Comparison of ENCODE assay signal across 7 mouse cellular contexts in the genomic region with DNA sequence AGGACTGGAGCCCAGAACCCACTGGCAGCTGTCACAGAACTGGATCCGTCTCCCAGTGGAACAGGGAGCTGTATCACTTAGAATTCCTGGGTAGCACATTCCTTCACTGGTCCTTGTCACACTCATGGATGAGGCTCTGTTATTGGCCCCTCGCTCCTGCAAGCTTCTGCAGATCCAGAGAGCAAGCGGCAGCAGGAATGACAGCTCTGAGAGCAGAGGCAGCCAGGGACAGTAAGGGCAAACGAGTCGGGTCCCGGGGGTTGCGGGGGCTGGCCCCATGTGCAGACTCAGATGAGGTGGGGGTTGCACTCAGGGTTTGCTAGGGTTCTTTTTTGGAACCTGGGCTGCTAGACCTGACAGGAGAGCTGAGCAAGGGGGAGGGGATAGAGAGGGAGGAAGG.
DNase-seq lines count a peak whose midpoint lies in the region; ATAC-seq and TF ChIP-seq lines count a peak whose summit lies in the region.

No protein-coding gene starts in this region.

- H3K9me3 ChIP-seq in lung, embryonic 14.5 days (ENCODE audit: low read depth, low read length), result no peaks in the 10 kb centered on the region
- H3K9me3 ChIP-seq in forebrain, embryonic 10.5 days, result no peaks in the 10 kb centered on the region
- no peaks in the 10 kb centered on the region for H3K9me3 ChIP-seq in hindbrain, postnatal 0 days (ENCODE audit: low read length)
- H3K9me3 ChIP-seq in neural tube, embryonic 15.5 days (replicated peaks), result no peaks in the 10 kb centered on the region

- 21% methylated on average over 7 of the region's 7 CpGs for WGBS in lung, embryonic 14.5 days
- WGBS in forebrain, embryonic 10.5 days, result 14% methylated on average over 7 of the region's 7 CpGs
- WGBS in hindbrain, postnatal 0 days, result 30% methylated on average over 7 of the region's 7 CpGs
- 16% methylated on average over 7 of the region's 7 CpGs for WGBS in neural tube, embryonic 15.5 days

- peak; percentile 18; the same call in 1 of the 2 replicates for ATAC-seq in lung, embryonic 14.5 days (ENCODE audit: insufficient read depth)
- ATAC-seq in hindbrain, postnatal 0 days, result peak; percentile 30; the same call in 1 of the 2 replicates
- ATAC-seq in neural tube, embryonic 15.5 days (ENCODE audit: low FRiP score), result peak; percentile 60

- no peaks in the 10 kb centered on the region for H3K27me3 ChIP-seq in lung, embryonic 14.5 days (ENCODE audit: insufficient read depth, low read length)
- H3K27me3 ChIP-seq in forebrain, embryonic 10.5 days (ENCODE audit: poor library complexity, severe bottlenecking), result peaks cover 100% of the 10 kb centered on the region
- no peaks in the 10 kb centered on the region for H3K27me3 ChIP-seq in hindbrain, postnatal 0 days (ENCODE audit: insufficient read depth, low read length)
- H3K27me3 ChIP-seq in neural tube, embryonic 15.5 days (replicated peaks), result peaks cover 67% of the 10 kb centered on the region

- H3K36me3 ChIP-seq in lung, embryonic 14.5 days (ENCODE audit: insufficient read depth), result no peaks in the 10 kb centered on the region
- H3K36me3 ChIP-seq in forebrain, embryonic 10.5 days (replicated peaks), result no peaks in the 10 kb centered on the region
- no peaks in the 10 kb centered on the region for H3K36me3 ChIP-seq in hindbrain, postnatal 0 days (ENCODE audit: insufficient read depth, low read length)
- no peaks in the 10 kb centered on the region for H3K36me3 ChIP-seq in neural tube, embryonic 15.5 days

- TF ChIP-seq CTCF in lung, embryonic 14.5 days (IDR thresholded peaks at IDR 0.05; ENCODE audit: low read depth), result no peak
- no peak for TF ChIP-seq CTCF in hindbrain, postnatal 0 days (IDR thresholded peaks at IDR 0.05; ENCODE audit: low read depth)

- no peak for DNase-seq in lung, embryonic 14.5 days
- DNase-seq in lung, postnatal 10 days, result no peak
- DNase-seq in forebrain, embryonic 10.5 days (ENCODE audit: extremely low spot score, low spot score), result no peak
- no peak for DNase-seq in hindbrain, postnatal 0 days (ENCODE audit: low spot score)
- no peak for DNase-seq in kidney, adult 18-20 months
- DNase-seq in cerebellum, adult 8-10 months, result no peak

- H3K4me2 ChIP-seq in lung, embryonic 14.5 days, result peak overlapping the region; percentile 60
- peak overlapping the region; percentile 57 for H3K4me2 ChIP-seq in hindbrain, postnatal 0 days (ENCODE audit: low read depth, low read length)
- peak overlapping the region; percentile 67 for H3K4me2 ChIP-seq in neural tube, embryonic 15.5 days

- no peak overlapping the region for H3K27ac ChIP-seq in lung, embryonic 14.5 days (ENCODE audit: low read depth)
- peak overlapping the region; percentile 73; the same call in 1 of the 2 replicates for H3K27ac ChIP-seq in forebrain, embryonic 10.5 days
- peak overlapping the region; percentile 54; the same call in 1 of the 2 replicates for H3K27ac ChIP-seq in hindbrain, postnatal 0 days
- H3K27ac ChIP-seq in neural tube, embryonic 15.5 days (replicated peaks), result peak overlapping the region; percentile 56

- peak overlapping the region; percentile 32 for H3K9ac ChIP-seq in lung, embryonic 14.5 days
- H3K9ac ChIP-seq in hindbrain, postnatal 0 days (replicated peaks; ENCODE audit: low read length), result peak overlapping the region; percentile 40; the same call in 1 of the 2 replicates
- peak overlapping the region; percentile 34; the same call in 1 of the 2 replicates for H3K9ac ChIP-seq in neural tube, embryonic 15.5 days (replicated peaks)

- no peaks in the 10 kb centered on the region for H3K4me1 ChIP-seq in lung, embryonic 14.5 days (ENCODE audit: insufficient read depth)
- H3K4me1 ChIP-seq in forebrain, embryonic 10.5 days, result peaks cover 29% of the 10 kb centered on the region
- 0 out of 2 replicates have a peak, but pooled peaks cover 3% of the 10 kb centered on the region for H3K4me1 ChIP-seq in hindbrain, postnatal 0 days (ENCODE audit: insufficient read depth, low read length)
- peaks cover 19% of the 10 kb centered on the region for H3K4me1 ChIP-seq in neural tube, embryonic 15.5 days

- H3K4me3 ChIP-seq in lung, embryonic 14.5 days (ENCODE audit: low read depth, low read length), result peak overlapping the region; percentile 22; the same call in 1 of the 2 replicates
- peak overlapping the region; percentile 46 for H3K4me3 ChIP-seq in forebrain, embryonic 10.5 days
- H3K4me3 ChIP-seq in hindbrain, postnatal 0 days (ENCODE audit: low read length), result peak overlapping the region; percentile 25
- H3K4me3 ChIP-seq in neural tube, embryonic 15.5 days (replicated peaks), result peak overlapping the region; percentile 37
